Mouse (Mus musculus): ENCODE measurements around the gene Rarb. TPM values are rescaled to one million over a fixed set of nuclear protein-coding genes. Genes with fewer than 3 reads are reported as not detected.
A peak's percentile ranks its signal among the peaks of the same experiment; 100 is the strongest.

Rarb gene
- polyA plus RNA-seq, 1 experiment from 2014 or later: 16.6 TPM

- no peaks in the 10 kb centered on the region for H3K9me3 ChIP-seq
- DNase-seq (ENCODE audit: low spot score): no peak
- no peak overlapping the region for H3K27ac ChIP-seq
- 30% methylated on average over 3 of the region's 3 CpGs for WGBS
- peaks cover 14% of the 10 kb centered on the region for H3K4me1 ChIP-seq
- H3K4me3 ChIP-seq: no peak overlapping the region
- H3K27me3 ChIP-seq (ENCODE audit: insufficient read depth, poor library complexity, severe bottlenecking): no peaks in the 10 kb centered on the region
- H3K36me3 ChIP-seq: no peaks in the 10 kb centered on the region
Observed at GRCm38 (mm10) chr14:16717821-16718220, 101.1 kb downstream of the Rarb start.

DNA sequence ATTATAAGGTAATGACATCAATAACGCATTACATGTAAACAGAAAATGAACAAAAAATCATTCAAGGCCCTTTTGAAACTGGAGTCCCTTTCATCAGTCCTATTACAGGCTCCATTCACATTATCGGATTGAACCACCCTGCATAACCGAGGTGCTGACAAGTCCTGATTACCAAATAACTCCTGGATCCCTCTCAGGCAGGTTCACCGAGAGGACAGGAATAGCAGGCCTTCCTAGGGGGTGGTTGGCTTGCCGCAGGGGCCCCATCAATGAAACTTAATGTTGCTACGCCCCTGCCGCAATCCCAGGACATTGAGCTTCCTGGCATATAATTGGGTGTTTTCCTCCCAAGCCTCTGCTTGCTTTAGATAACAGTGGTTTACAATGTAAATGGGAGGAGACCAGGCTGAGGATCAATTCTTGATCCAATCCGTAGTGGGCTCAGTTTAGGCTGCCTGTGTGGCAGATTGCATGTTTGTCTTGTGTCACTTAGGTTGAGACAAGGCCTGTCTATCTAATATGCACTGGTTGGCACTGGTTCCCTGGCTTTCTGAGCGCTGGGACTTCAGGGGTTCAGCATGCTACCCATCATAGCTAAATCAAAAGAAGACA, 104.5 kb downstream of the Rarb start:
- 16% methylated on average over 9 of the region's 9 CpGs for WGBS
- Histone ChIP-seq H3K4me1 (peaks cover 14% of the 10 kb centered on the region), H3K27ac (no peak overlapping the region), H3K27me3 (ENCODE audit: insufficient read depth, poor library complexity, severe bottlenecking) (no peaks in the 10 kb centered on the region), H3K4me3 (peak overlapping the region; percentile 2; the same call in 1 of the 2 replicates), H3K36me3 (no peaks in the 10 kb centered on the region), H3K9me3 (no peaks in the 10 kb centered on the region)
- DNase-seq (ENCODE audit: low spot score): no peak

DNA sequence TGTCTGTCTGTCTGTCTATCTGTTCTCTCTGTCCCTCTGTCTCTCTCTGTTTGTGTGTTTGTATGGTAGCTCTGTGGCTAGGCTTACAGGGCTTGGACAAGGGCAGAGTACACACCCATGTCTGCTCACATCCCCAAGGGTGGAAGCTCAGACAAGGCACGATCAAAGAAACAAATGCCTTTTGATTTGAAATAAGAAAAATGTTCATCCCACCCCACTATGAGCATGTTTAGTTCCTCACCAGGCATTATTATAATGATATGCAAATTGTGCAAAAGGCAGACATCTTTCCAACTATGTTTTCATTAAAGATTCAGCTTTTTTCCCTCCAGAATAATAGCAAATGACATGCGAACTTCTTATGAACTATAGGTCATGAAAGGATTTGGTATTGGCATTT, 105.2 kb downstream of the Rarb start:
- Histone ChIP-seq H3K27ac (no peak overlapping the region), H3K4me3 (no peak overlapping the region), H3K36me3 (no peaks in the 10 kb centered on the region), H3K9me3 (no peaks in the 10 kb centered on the region), H3K27me3 (ENCODE audit: insufficient read depth, poor library complexity, severe bottlenecking) (no peaks in the 10 kb centered on the region), H3K4me1 (peaks cover 14% of the 10 kb centered on the region)
- WGBS: 69% methylated on average over 2 of the region's 2 CpGs
- no peak for DNase-seq (ENCODE audit: low spot score)

- H3K9me3 ChIP-seq: no peaks in the 10 kb centered on the region
- no peak for DNase-seq (ENCODE audit: low spot score)
- H3K4me3 ChIP-seq: no peak overlapping the region
- peaks cover 11% of the 10 kb centered on the region for H3K4me1 ChIP-seq
- no peaks in the 10 kb centered on the region for H3K27me3 ChIP-seq (ENCODE audit: insufficient read depth, poor library complexity, severe bottlenecking)
- WGBS: 74% methylated on average over 4 of the region's 4 CpGs
- H3K36me3 ChIP-seq: no peaks in the 10 kb centered on the region
- H3K27ac ChIP-seq: no peak overlapping the region
Observed at GRCm38 (mm10) chr14:16699228-16699627, 119.7 kb downstream of the Rarb start.

- WGBS: 28% methylated on average over 3 of the region's 3 CpGs
- H3K4me3 ChIP-seq: no peak overlapping the region
- no peaks in the 10 kb centered on the region for H3K27me3 ChIP-seq (ENCODE audit: insufficient read depth, poor library complexity, severe bottlenecking)
- no peaks in the 10 kb centered on the region for H3K9me3 ChIP-seq
- DNase-seq (ENCODE audit: low spot score): no peak
- peak overlapping the region; percentile 11 for H3K27ac ChIP-seq
- no peaks in the 10 kb centered on the region for H3K36me3 ChIP-seq
- H3K4me1 ChIP-seq: peaks cover 11% of the 10 kb centered on the region
Observed at GRCm38 (mm10) chr14:16695453-16696120, 123.4 kb downstream of the Rarb start.

DNA sequence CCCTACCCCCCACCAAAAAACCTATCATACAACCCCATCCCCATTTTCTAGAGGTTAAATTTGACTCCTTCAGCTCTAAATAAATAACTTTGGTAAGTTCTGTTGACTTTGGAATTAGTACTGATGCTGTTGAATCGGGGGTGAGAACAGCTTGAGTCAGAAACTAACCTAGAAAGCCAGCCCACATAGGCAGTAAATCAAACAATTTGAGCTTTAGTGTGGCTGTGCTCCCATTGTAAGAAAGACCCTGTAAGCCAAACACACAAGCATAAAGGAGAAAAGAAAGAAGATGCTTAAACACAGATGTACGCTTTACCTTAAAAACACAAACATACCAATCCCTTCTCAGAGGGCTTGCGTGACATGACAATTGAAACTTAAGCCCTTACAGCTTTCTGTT, 140.6 kb downstream of the Rarb start:
- DNase-seq (ENCODE audit: low spot score): no peak
- Histone ChIP-seq H3K4me3 (no peak overlapping the region), H3K4me1 (0 out of 2 replicates have a peak, but pooled peaks cover 3% of the 10 kb centered on the region), H3K27me3 (ENCODE audit: insufficient read depth, poor library complexity, severe bottlenecking) (no peaks in the 10 kb centered on the region), H3K36me3 (no peaks in the 10 kb centered on the region), H3K9me3 (no peaks in the 10 kb centered on the region), H3K27ac (no peak overlapping the region)
- 75% methylated on average over 3 of the region's 3 CpGs for WGBS

DNA sequence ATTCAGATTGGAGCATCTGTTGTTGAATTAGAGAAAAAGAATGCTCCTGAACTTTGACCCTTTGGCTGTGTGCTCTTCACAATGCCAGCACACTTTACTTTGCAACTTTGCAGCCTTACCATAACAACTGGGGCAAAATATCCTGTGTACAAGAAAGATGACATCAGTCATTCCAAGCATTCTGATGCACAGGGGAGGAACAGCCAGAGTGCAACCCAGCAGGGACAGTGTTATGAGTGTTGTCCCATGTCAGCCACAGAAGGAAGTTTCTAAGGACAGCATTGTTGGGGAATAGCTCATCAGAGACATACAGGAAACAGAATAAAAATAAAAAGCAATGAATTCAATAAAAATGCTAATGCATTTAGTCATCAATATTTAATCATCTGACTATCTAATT, 141.9 kb downstream of the Rarb start:
- H3K27ac ChIP-seq: no peak overlapping the region
- no peak overlapping the region for H3K4me3 ChIP-seq
- no peak for DNase-seq (ENCODE audit: low spot score)
- H3K36me3 ChIP-seq: no peaks in the 10 kb centered on the region
- no peaks in the 10 kb centered on the region for H3K27me3 ChIP-seq (ENCODE audit: insufficient read depth, poor library complexity, severe bottlenecking)
- no peaks in the 10 kb centered on the region for H3K4me1 ChIP-seq
- no peaks in the 10 kb centered on the region for H3K9me3 ChIP-seq

DNA sequence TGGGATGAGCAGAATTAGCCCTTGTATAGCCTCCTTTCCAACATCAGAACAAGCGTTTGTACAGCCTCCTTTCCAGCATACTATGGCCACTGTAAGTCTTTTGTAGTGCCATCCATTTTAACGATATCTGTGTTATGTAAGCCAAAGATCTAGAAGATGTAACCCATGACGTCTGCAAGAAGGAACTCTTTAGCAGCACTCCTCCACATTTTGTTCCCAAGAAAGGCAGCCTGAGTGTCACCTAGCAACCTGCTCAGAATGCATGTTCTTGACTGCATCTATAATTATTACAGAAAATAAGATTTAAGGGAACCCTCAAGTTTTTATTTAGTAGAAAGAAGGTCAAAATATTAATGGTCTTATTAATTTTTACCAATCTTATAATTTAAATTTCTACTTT, 148.4 kb downstream of the Rarb start:
- H3K9me3 ChIP-seq: no peaks in the 10 kb centered on the region
- no peaks in the 10 kb centered on the region for H3K27me3 ChIP-seq (ENCODE audit: insufficient read depth, poor library complexity, severe bottlenecking)
- H3K4me1 ChIP-seq: no peaks in the 10 kb centered on the region
- H3K36me3 ChIP-seq: no peaks in the 10 kb centered on the region
- 80% methylated on average over 3 of the region's 3 CpGs for WGBS
- H3K4me3 ChIP-seq: no peak overlapping the region
- DNase-seq (ENCODE audit: low spot score): no peak
- no peak overlapping the region for H3K27ac ChIP-seq

DNA sequence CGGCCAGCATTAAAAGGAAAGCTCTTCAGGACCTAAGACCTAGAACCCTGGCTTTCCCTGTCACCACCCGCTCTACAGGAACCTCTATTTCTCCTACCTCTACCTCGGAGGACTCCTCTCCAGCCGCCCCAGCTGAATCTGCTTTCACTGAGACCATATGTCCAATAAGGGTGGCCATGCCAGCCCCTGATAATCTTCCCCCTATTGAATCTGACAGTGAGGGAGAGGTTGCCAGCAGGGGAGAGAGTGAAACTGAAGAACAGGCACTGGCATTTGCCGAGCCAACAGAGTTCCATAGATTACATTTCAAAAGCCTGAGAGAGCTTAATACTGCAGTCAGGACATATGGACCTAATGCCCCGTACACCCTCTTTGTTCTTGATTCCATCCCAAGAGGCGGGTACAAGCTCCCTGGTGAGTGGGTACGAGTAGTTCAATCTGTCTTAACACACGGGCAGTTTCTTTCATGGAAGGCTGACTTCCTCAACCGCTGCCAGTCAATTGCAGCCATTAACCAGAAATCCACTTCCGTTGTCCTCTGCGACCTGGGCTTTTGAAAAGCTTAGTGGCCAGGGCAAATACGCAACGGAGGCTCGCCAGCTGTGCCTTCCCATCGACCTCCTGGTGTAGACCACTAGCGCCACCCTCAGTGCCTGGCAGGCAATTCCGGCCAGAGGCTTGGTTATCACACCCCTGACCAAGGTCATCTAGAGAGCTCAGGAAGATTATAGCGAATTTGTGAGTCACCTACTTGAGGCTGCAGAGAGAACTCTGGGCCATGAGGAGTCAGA, 179.6 kb downstream of the Rarb start:
- 89% methylated on average over 19 of the region's 19 CpGs for WGBS
- Histone ChIP-seq H3K9me3 (peaks cover 24% of the 10 kb centered on the region), H3K27me3 (ENCODE audit: insufficient read depth, poor library complexity, severe bottlenecking) (no peaks in the 10 kb centered on the region), H3K4me3 (no peak overlapping the region), H3K36me3 (no peaks in the 10 kb centered on the region), H3K4me1 (no peaks in the 10 kb centered on the region), H3K27ac (no peak overlapping the region)
- DNase-seq (ENCODE audit: low spot score): no peak

GRCm38 (mm10) chr14:16613975-16614374, 205.0 kb downstream of the Rarb start:
- Histone ChIP-seq H3K9me3 (no peaks in the 10 kb centered on the region), H3K4me1 (no peaks in the 10 kb centered on the region), H3K27ac (no peak overlapping the region), H3K36me3 (no peaks in the 10 kb centered on the region), H3K4me3 (no peak overlapping the region), H3K27me3 (ENCODE audit: insufficient read depth, poor library complexity, severe bottlenecking) (no peaks in the 10 kb centered on the region)
- no peak for DNase-seq (ENCODE audit: low spot score)

DNA sequence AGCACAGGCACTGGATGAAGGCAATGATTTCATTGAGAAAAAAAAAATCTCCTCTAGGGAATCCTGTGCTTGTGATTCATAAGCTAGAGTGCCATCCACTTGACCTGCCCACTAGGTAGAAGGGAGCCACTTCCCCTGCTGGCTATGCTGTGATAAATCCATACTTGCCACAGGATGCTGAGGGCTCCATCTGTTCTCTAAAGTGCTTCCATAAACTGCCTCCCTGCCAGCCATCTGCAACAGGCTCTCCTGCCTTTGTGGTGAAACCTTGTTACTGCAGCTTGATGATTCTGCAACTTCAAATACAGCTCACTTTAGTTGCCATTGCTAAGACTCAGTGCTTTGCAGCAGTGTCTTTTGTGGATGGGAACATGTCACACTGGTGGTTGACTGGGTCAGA, 213.5 kb downstream of the Rarb start:
- Histone ChIP-seq H3K9me3 (no peaks in the 10 kb centered on the region), H3K4me1 (peaks cover 24% of the 10 kb centered on the region), H3K27ac (no peak overlapping the region), H3K27me3 (ENCODE audit: insufficient read depth, poor library complexity, severe bottlenecking) (no peaks in the 10 kb centered on the region), H3K4me3 (no peak overlapping the region), H3K36me3 (no peaks in the 10 kb centered on the region)
- DNase-seq (ENCODE audit: low spot score): no peak

GRCm38 (mm10) chr14:16604469-16605064, 214.4 kb downstream of the Rarb start:
- no peak for DNase-seq (ENCODE audit: low spot score)
- Histone ChIP-seq H3K9me3 (no peaks in the 10 kb centered on the region), H3K36me3 (no peaks in the 10 kb centered on the region), H3K4me1 (peaks cover 29% of the 10 kb centered on the region), H3K27me3 (ENCODE audit: insufficient read depth, poor library complexity, severe bottlenecking) (no peaks in the 10 kb centered on the region), H3K27ac (no peak overlapping the region), H3K4me3 (no peak overlapping the region)
- 31% methylated on average over 8 of the region's 8 CpGs for WGBS

DNA sequence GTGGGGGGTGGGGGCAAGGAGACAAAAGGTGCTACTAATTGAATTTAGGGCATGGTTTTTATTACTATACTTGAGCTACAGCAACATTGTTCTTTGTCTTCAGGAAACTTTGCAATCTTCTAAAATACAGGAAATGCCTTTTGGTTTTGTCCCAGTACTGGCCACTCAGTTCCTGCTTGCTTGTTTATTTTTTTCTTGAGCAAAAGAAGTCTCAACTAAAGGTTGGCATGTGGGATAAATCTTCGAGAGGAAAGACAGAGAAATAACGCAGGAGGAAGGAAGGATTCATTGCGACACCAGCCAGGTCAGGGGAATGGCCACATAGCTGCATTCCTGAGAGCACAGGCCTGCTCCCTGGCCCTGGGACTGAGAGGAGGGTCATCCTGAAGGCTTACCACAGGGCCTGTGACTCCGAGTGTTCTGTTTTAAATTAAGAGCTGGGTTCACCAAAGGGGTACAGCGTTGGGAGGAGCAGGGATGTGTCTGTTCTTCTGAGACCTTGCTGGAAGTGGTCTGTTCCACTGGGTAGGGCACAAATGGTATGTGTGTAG, 215.8 kb downstream of the Rarb start:
- WGBS: 15% methylated on average over 5 of the region's 5 CpGs
- Histone ChIP-seq H3K36me3 (no peaks in the 10 kb centered on the region), H3K4me3 (no peak overlapping the region), H3K4me1 (peaks cover 43% of the 10 kb centered on the region), H3K27ac (peak overlapping the region; percentile 69; the same call in 1 of the 2 replicates), H3K9me3 (no peaks in the 10 kb centered on the region), H3K27me3 (ENCODE audit: insufficient read depth, poor library complexity, severe bottlenecking) (no peaks in the 10 kb centered on the region)
- DNase-seq (ENCODE audit: low spot score): no peak

All from heart, embryonic 10.5 days (tissue).